Mouse (Mus musculus) liver, embryonic 14.5 days (tissue): Measurements from ENCODE around the gene Srgap1. TPM values are rescaled to one million over a fixed set of nuclear protein-coding genes. Genes with fewer than 3 reads are reported as not detected.

Experiments used
- ATAC-seq: fragments of 200-750 bp; cut with Nextera tagmentation; 2 replicates; pipeline ENCODE4 v1.8.0; 2017; ENCODE audit warnings: moderate number of reproducible peaks, mild to moderate bottlenecking, moderate library complexity; ENCODE audit not compliant: insufficient read depth
- DNase-seq, 3 experiments: peaks; one replicate each; pipeline ENCODE4 v3.0.0-alpha.2; 2012 to 2013; ENCODE audit warnings: low read depth in 3 of 3, low spot score in 3 of 3
- H3K27ac ChIP-seq: fragments of 300-500 bp; sonication (generic); 2 replicates; pipeline ENCODE4 v1.5.1; 2014; ENCODE audit warnings: moderate library complexity, mild to moderate bottlenecking, control low read depth, inconsistent platforms
- H3K27me3 ChIP-seq: fragments of 300-500 bp; sonication (generic); 2 replicates; pipeline ENCODE4 v1.6.1; 2014; ENCODE audit warnings: mild to moderate bottlenecking, low read length, moderate library complexity; ENCODE audit not compliant: control insufficient read depth, insufficient read depth
- H3K36me3 ChIP-seq: fragments of 300-500 bp; sonication (generic); replicated peaks from 2 replicates; pipeline ENCODE4 v1.6.1; 2014; ENCODE audit warnings: low read depth; ENCODE audit not compliant: control insufficient read depth, insufficient read depth
- H3K4me1 ChIP-seq, 2 experiments: fragments of 200-500 bp in 1 of 2; fragments of 300-500 bp in 1 of 2; sonication (generic) in 1 of 2; replicated peaks; 2 replicates each; pipeline ENCODE4 v1.6.1; 2012 to 2014; ENCODE audit warnings: antibody characterized with exemption in 1 of 2, inconsistent platforms in 1 of 2, low read length in 1 of 2; ENCODE audit not compliant: control insufficient read depth in 2 of 2, insufficient read depth in 2 of 2
- H3K4me2 ChIP-seq: fragments of 300-500 bp; sonication (generic); 2 replicates; pipeline ENCODE4 v1.6.1; 2014; ENCODE audit warnings: low read depth, mild to moderate bottlenecking, control low read depth, moderate library complexity
- H3K4me3 ChIP-seq, 2 experiments: fragments of 200-500 bp in 1 of 2; fragments of 300-500 bp in 1 of 2; sonication (generic) in 1 of 2; 2 replicates each; pipeline ENCODE4 v1.5.1; 2012 to 2014; ENCODE audit warnings: low read depth in 2 of 2, low read length in 2 of 2, mild to moderate bottlenecking in 2 of 2, control low read depth in 1 of 2, inconsistent platforms in 1 of 2, moderate library complexity in 1 of 2; ENCODE audit not compliant: insufficient read depth in 1 of 2
- H3K9ac ChIP-seq: fragments of 300-500 bp; sonication (generic); replicated peaks from 2 replicates; pipeline ENCODE4 v1.6.1; 2014; ENCODE audit warnings: mild to moderate bottlenecking, control low read depth, moderate library complexity
- H3K9me3 ChIP-seq: fragments of 300-500 bp; sonication (generic); 2 replicates; pipeline ENCODE4 v1.6.1; 2016; ENCODE audit warnings: low read length, mixed read lengths; ENCODE audit not compliant: control insufficient read depth
- CTCF ChIP-seq: IDR thresholded peaks from 2 replicates; pipeline ENCODE4 v1.5.1; 2016; ENCODE audit warnings: antibody characterized with exemption, low read depth, control low read depth
- EP300 ChIP-seq: IDR thresholded peaks from 2 replicates; pipeline ENCODE4 v1.6.1; 2016; ENCODE audit warnings: antibody characterized with exemption, low read depth
- WGBS: fragments of 180-500 bp; shearing (Covaris S2); extraction: QIAGEN DNeasy Blood & Tissue Kit; methylation state at CpG from one replicate; pipeline ENCODE4 v1.1.7; 2014; ENCODE audit not compliant: insufficient replicate concordance; 5-methylcytosine and 5-hydroxymethylcytosine counted together
- polyA plus RNA-seq, 2 experiments: library from polyadenylated mRNA; depleted of rRNA in 1 of 2; stranded (reverse) in 1 of 2; unstranded in 1 of 2; fragments of >200 nt; fragmentation: Nextera tagmentation in 1 of 2; extraction: Ambion mirVana in 1 of 2; gene quantifications; 2 replicates each; pipeline versions ENCODE4 v1.2.1 to v1.2.3; 2012 to 2014

Srgap1 gene
- polyA plus RNA-seq, 2 experiments = 0.66 to 0.79 TPM

DNA sequence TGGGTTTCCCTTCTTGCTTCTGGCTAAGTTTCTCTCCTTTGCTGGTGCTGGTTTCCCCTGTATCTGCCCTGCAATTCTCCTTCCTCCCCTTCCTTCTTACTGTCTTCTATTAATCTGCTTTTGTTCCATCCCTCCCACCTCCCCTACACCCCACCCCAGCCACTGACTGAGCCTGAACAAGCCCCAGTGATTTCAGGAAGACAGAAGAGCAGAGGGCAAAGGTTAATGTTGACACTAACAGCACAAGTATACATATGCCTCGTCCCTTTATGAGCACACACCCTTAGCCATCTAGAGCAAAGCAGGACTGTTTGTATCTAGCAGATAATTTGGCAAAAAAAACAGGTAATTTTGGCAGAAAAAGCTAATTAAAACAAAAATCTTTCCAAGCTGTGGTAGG is 291.3 kb downstream of the Srgap1 start:
- 22% methylated on average over 1 of the region's 1 CpGs for WGBS
- no peak overlapping the region for H3K4me3 ChIP-seq
- no peak overlapping the region for H3K9ac ChIP-seq
- no peaks in the 10 kb centered on the region for H3K36me3 ChIP-seq
- no peaks in the 10 kb centered on the region for H3K9me3 ChIP-seq
- H3K27me3 ChIP-seq = no peaks in the 10 kb centered on the region
- DNase-seq (no peak), ATAC-seq (no peak)
- no peak for TF ChIP-seq CTCF
- no peak for TF ChIP-seq EP300
- no peak overlapping the region for H3K27ac ChIP-seq
- no peak overlapping the region for H3K4me2 ChIP-seq
- H3K4me1 ChIP-seq = no peaks in the 10 kb centered on the region

DNA sequence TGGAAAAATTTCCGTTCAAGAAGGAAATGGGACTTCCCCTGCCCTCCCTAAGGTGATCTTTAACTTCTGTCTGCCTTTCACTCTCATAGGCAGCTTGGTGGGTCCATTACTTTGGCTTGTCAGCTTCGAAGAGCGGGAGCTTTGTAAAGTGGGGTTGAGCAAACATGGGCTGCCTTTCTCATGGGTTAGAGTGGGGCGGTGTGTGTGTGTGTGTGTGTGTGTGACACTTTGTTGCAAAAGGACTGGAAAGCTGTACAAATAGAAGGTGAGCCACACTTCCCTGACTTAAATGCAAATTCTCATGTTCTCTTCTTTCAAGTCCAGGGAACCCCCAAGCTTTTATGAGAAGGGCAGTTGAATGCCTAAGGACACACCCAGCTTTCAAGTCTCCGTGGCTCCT is 292.9 kb downstream of the Srgap1 start:
- no peaks in the 10 kb centered on the region for H3K4me1 ChIP-seq
- TF ChIP-seq CTCF = no peak
- no peak for TF ChIP-seq EP300
- no peak for DNase-seq
- no peaks in the 10 kb centered on the region for H3K27me3 ChIP-seq
- 52% methylated on average over 5 of the region's 5 CpGs for WGBS
- no peaks in the 10 kb centered on the region for H3K9me3 ChIP-seq
- no peak overlapping the region for H3K27ac ChIP-seq
- no peak overlapping the region for H3K9ac ChIP-seq
- ATAC-seq = no peak
- H3K4me3 ChIP-seq = no peak overlapping the region
- H3K4me2 ChIP-seq = no peak overlapping the region
- H3K36me3 ChIP-seq = no peaks in the 10 kb centered on the region

DNA sequence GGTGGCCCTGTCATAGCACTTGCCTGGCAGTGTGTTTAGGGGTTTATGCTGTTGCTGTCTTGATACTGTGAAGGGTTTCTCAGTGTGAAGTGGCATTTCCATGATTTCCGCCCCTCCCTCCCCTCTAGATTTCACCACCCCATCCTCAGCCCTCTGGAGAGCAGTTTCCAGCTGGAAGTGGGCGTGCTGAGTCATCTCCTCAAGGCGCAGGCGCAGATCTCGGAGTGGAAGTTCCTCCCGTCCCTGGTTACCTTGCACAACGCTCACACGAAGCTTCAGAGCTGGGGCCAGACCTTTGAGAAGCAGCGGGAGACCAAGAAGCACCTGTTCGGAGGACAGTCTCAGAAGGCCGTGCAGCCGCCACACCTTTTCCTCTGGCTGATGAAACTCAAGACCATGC is 296.9 kb downstream of the Srgap1 start:
- Histone ChIP-seq H3K27me3 (no peaks in the 10 kb centered on the region), H3K4me2 (no peak overlapping the region), H3K9me3 (no peaks in the 10 kb centered on the region), H3K4me3 (no peak overlapping the region), H3K27ac (no peak overlapping the region), H3K4me1 (no peaks in the 10 kb centered on the region), H3K36me3 (peaks cover 2% of the 10 kb centered on the region), H3K9ac (no peak overlapping the region)
- ATAC-seq (no peak), DNase-seq (no peak)
- TF ChIP-seq CTCF (no peak), EP300 (no peak)
- WGBS = 84% methylated on average over 12 of the region's 12 CpGs

DNA sequence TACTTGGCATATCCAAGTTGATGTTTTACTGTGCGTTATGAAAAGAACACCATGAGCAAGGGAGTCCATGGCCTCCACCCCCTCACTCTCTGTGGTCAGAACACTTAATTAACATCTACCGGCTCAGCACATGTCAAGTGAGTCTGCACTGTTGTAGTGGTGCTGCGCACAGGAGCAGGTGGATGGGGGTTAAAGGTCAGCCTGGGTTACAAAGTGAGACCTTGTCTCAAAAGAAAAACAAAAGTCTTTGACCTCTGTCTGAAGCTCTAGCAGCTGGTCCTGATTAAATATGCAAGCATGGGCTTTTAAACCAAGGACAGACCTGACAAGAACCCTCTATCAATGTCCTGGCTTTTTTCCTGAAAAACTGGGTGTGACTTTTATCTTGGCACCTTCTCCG is 304.8 kb downstream of the Srgap1 start:
- no peak overlapping the region for H3K9ac ChIP-seq
- H3K4me1 ChIP-seq = peaks cover 7 to 9% of the 10 kb centered on the region in 2 experiments; a peak in 3 of 4 replicates
- ATAC-seq (no peak), DNase-seq (no peak)
- TF ChIP-seq CTCF = no peak
- TF ChIP-seq EP300 = no peak
- no peaks in the 10 kb centered on the region for H3K9me3 ChIP-seq
- H3K4me3 ChIP-seq = no peak overlapping the region
- no peak overlapping the region for H3K27ac ChIP-seq
- 63% methylated on average over 4 of the region's 4 CpGs for WGBS
- no peaks in the 10 kb centered on the region for H3K27me3 ChIP-seq
- H3K36me3 ChIP-seq = peaks cover 2% of the 10 kb centered on the region
- H3K4me2 ChIP-seq = no peak overlapping the region

DNA sequence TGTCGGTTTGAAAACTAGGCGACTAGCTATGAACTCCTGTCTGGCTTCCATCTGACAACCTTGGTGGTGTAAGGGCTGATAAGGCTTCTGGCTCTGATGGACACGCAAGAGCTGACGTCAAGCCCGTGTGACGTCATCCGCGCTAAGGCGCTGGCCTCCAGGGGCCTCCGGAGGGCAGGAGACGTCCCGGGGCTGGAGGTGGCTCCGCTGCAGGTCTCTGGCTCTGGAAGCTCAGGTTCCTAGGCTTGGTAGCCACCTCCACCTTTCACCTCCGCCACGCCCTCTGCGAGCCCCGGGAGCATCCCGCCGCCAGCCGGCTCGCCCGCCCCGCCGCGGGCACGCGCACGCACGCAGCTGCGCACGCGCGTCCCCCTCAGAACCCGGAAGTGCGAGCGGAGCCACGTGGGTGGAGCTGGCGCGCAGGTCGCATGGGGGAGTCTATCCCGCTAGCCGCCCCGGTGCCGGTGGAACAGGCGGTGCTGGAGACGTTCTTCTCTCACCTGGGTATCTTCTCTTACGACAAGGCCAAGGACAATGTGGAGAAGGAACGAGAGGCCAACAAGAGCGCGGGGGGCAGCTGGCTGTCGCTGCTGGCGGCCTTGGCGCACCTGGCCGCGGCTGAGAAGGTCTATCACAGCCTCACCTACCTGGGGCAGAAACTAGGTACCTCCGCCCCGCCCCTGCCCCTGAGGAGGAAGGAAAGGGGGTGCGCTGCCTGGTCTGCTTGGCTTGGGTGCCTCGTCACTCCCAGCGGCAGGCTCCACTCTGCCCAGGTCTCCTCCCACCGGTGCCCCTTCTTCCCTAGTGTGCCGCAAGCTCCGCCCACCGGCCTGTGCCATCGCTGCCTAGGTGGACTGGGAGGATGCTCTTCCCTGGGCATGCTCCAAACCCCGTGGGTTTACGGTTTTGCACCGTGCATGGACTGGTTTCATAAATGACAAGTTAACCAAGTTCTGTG is 307.3 kb downstream of the Srgap1 start, which contains the start of gene BC048403:
BC048403 (plus strand) TSS at position 390 of the 958 bp plus-strand sequence.
- Histone ChIP-seq H3K27ac (no peak within 1 kb of the TSS), H3K4me2 (peak within 1 kb of the TSS; percentile 83), H3K4me3 (peak within 1 kb of the TSS; percentile 78), H3K27me3 (no peaks in the 10 kb centered on the region), H3K36me3 (no peaks in the 10 kb centered on the region), H3K4me1 (peaks cover 7 to 9% of the 10 kb centered on the region in 2 experiments; a peak in 3 of 4 replicates), H3K9ac (peak within 1 kb of the TSS; percentile 67), H3K9me3 (no peaks in the 10 kb centered on the region)
- under 1% methylated on average over 68 of the region's 68 CpGs for WGBS
- ATAC-seq (peak; percentile 97), DNase-seq (peak; percentile 69 to 78 (median 70))
- TF ChIP-seq CTCF = no peak
- TF ChIP-seq EP300 = no peak
